Mouse (Mus musculus) ES-Bruce4 (cell line): ENCODE results near the gene 2300009A05Rik.

ENCODE experiments used
- CTCF ChIP-seq: IDR thresholded peaks from one replicate; pipeline ENCODE4 v1.8.1; 2011; ENCODE audit warnings: low read depth, low read length
- EP300 ChIP-seq: IDR thresholded peaks from 2 replicates; pipeline ENCODE4 v1.6.1; 2011; ENCODE audit warnings: low read depth, low read length; ENCODE audit not compliant: insufficient read depth

- TF ChIP-seq CTCF, result no peak
- no peak for TF ChIP-seq EP300
Observed at GRCm38 (mm10) chr9:63421096-63421736, 22.2 kb upstream of the 2300009A05Rik start.
